Mouse (Mus musculus): Measurements from ENCODE around the gene Pom121. TPM values are rescaled to one million over a fixed set of nuclear protein-coding genes. Genes with fewer than 3 reads are reported as not detected.

Pom121 gene
- polyA plus RNA-seq, 1 experiment from 2014 or later = 10.6 TPM

DNA sequence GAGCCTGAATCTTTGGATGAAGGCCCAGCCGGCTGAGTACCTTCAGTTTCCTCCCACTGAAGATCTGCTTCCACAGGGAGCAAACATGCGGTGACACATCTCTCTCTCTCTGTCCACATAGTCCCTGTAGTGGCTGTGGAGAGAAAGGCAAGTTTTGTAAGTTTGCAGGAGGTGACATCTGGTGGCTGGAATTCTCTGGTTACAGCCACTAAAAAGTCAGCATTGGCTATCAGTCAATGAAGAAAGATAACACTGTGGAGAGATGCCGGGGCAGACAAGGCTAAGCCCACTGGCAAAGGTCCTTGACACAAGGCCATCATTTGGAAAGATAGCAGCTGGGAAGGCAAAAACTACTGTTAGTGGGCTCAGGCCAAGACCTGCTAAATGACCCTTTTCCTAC lies 56.8 kb downstream of the Pom121 start:
- Histone ChIP-seq H3K27me3 (replicated peaks) (no peaks in the 10 kb centered on the region), H3K9me3 (no peaks in the 10 kb centered on the region), H3K9ac (no peak overlapping the region), H3K36me3 (no peaks in the 10 kb centered on the region), H3K4me1 (replicated peaks) (no peaks in the 10 kb centered on the region), H3K27ac (no peak overlapping the region), H3K4me3 (replicated peaks) (no peak overlapping the region), H3K4me2 (replicated peaks) (no peak overlapping the region)
- 37% methylated on average over 3 of the region's 3 CpGs for WGBS
- no peak for ATAC-seq

DNA sequence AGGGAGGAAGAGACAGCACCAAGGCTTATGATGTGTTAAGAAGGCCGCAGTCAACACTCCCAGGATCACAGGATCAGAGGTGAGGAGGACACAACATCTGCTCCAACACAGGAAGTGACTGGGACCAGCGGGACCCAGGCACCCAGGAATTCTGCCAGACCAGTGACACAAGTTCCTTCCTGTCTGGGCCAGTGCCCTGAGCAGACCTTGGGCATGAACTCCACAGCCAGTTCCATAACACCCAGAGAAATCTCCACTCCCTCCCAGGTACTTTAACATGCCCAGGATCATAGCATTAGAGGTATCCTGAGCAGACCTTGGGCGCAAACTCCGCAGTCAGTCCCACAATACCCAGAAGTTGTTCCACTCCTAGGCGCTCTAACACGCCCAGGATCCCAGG lies 63.2 kb downstream of the Pom121 start:
- Histone ChIP-seq H3K9me3 (no peaks in the 10 kb centered on the region), H3K4me2 (replicated peaks) (no peak overlapping the region), H3K4me3 (replicated peaks) (no peak overlapping the region), H3K36me3 (no peaks in the 10 kb centered on the region), H3K27me3 (replicated peaks) (no peaks in the 10 kb centered on the region), H3K27ac (no peak overlapping the region), H3K4me1 (replicated peaks) (no peaks in the 10 kb centered on the region), H3K9ac (no peak overlapping the region)
- 81% methylated on average over 6 of the region's 6 CpGs for WGBS
- ATAC-seq = no peak

DNA sequence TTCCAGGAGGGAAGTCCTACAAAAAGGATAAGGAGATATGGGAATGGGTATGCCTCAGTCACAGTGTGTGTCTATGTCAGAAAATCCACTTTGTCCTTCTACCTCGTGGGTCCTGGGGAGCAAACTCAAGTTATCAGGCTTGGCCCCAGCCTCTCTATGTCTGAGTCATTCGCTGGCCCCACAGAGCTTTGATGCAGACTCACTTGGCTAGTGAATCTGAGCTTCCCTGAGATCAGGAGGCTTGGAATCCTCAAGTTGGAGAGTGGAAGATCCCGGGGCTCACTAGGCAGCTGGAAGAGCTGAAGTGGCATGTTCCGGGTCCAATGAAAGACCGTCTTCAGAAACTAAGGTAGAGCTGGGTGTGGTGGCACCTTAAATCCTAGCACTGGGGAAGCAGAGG lies 64.1 kb downstream of the Pom121 start:
- no peaks in the 10 kb centered on the region for H3K36me3 ChIP-seq
- 84% methylated on average over 5 of the region's 5 CpGs for WGBS
- H3K9me3 ChIP-seq = no peaks in the 10 kb centered on the region
- no peak overlapping the region for H3K9ac ChIP-seq
- H3K4me2 ChIP-seq (replicated peaks) = no peak overlapping the region
- H3K27me3 ChIP-seq (replicated peaks) = no peaks in the 10 kb centered on the region
- no peak for ATAC-seq
- no peak overlapping the region for H3K27ac ChIP-seq
- no peaks in the 10 kb centered on the region for H3K4me1 ChIP-seq (replicated peaks)
- no peak overlapping the region for H3K4me3 ChIP-seq (replicated peaks)

DNA sequence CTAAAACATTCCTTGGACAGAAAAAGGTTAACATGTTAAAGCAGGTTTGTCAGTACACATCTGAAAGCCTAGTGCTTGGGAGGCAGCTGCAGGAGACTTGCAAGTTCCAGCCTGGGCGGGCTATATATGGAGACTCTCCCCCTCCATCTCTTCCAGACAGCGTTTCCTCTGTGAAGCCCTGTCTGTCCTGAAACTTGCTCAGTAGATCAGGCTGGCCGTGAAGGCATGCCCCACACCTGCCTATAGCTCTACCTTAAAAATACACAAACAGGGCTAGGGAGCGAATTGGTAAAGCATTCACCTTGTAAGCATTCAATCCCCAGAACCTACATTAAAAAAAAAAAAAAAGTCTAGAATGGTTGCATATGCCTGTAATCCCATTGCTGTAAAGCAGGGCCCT lies 64.9 kb downstream of the Pom121 start:
- no peak overlapping the region for H3K4me2 ChIP-seq (replicated peaks)
- no peak overlapping the region for H3K27ac ChIP-seq
- no peaks in the 10 kb centered on the region for H3K27me3 ChIP-seq (replicated peaks)
- no peaks in the 10 kb centered on the region for H3K4me1 ChIP-seq (replicated peaks)
- no peak for ATAC-seq
- H3K4me3 ChIP-seq (replicated peaks) = no peak overlapping the region
- no peaks in the 10 kb centered on the region for H3K36me3 ChIP-seq
- no peaks in the 10 kb centered on the region for H3K9me3 ChIP-seq
- no peak overlapping the region for H3K9ac ChIP-seq
- 82% methylated on average over 4 of the region's 4 CpGs for WGBS

Other genes with a start within 250 kb of the Pom121 start
- 26.3 and 28.0 TPM in 2 replicates for gene Tbl2, start 244.9 kb downstream of the Pom121 start, polyA plus RNA-seq (2015; fragmentation: Nextera tagmentation; extraction: Ambion mirVana)
- gene Bcl7b, start 226.3 kb downstream of the Pom121 start, polyA plus RNA-seq (2015; fragmentation: Nextera tagmentation; extraction: Ambion mirVana) = 50.2 and 50.3 TPM in 2 replicates
- 33.1 and 34.1 TPM in 2 replicates for gene Baz1b, start 207.3 kb downstream of the Pom121 start, polyA plus RNA-seq (2015; fragmentation: Nextera tagmentation; extraction: Ambion mirVana)
- gene Fzd9, start 143.3 kb downstream of the Pom121 start, polyA plus RNA-seq (2015; fragmentation: Nextera tagmentation; extraction: Ambion mirVana) = 0.87 and 0.88 TPM in 2 replicates
- gene Fkbp6, start 44.5 kb downstream of the Pom121 start, polyA plus RNA-seq (2015; fragmentation: Nextera tagmentation; extraction: Ambion mirVana) = 0.40 and 0.56 TPM in 2 replicates
- gene Trim50, start 41.3 kb downstream of the Pom121 start, polyA plus RNA-seq (2015; fragmentation: Nextera tagmentation; extraction: Ambion mirVana) = 0.16 and 0.23 TPM in 2 replicates
- gene Nsun5, start 24.6 kb downstream of the Pom121 start, polyA plus RNA-seq (2015; fragmentation: Nextera tagmentation; extraction: Ambion mirVana) = 30.2 and 35.8 TPM in 2 replicates
- 20.1 and 20.9 TPM in 2 replicates for gene Hip1, start 150.6 kb upstream of the Pom121 start, polyA plus RNA-seq (2015; fragmentation: Nextera tagmentation; extraction: Ambion mirVana)
- gene Ccl26, start 169.0 kb upstream of the Pom121 start, polyA plus RNA-seq (2015; fragmentation: Nextera tagmentation; extraction: Ambion mirVana) = not detected in 2 replicates
- gene Ccl24, start 178.5 kb upstream of the Pom121 start, polyA plus RNA-seq (2015; fragmentation: Nextera tagmentation; extraction: Ambion mirVana) = 19.0 and 22.5 TPM in 2 replicates
- gene Rhbdd2, start 238.1 kb upstream of the Pom121 start, polyA plus RNA-seq (2015; fragmentation: Nextera tagmentation; extraction: Ambion mirVana) = 33.9 and 42.3 TPM in 2 replicates